Mouse (Mus musculus): ENCODE measurements around the gene Bbs5. TPM values are rescaled to one million over a fixed set of nuclear protein-coding genes. Genes with fewer than 3 reads are reported as not detected.

The Bbs5 gene
- polyA plus RNA-seq, 1 experiment from 2014 or later, result 17.2 TPM

- Histone ChIP-seq H3K27ac (no peak overlapping the region), H3K9me3 (no peaks in the 10 kb centered on the region), H3K4me3 (no peak overlapping the region), H3K36me3 (peaks cover 16% of the 10 kb centered on the region; the same call in 1 of the 2 replicates), H3K27me3 (ENCODE audit: insufficient read depth, poor library complexity, severe bottlenecking) (0 out of 2 replicates have a peak, but pooled peaks cover 2% of the 10 kb centered on the region), H3K4me1 (replicated peaks) (peaks cover 11% of the 10 kb centered on the region; the same call in 1 of the 2 replicates)
- WGBS, result 85% methylated on average over 5 of the region's 5 CpGs
- no peak for DNase-seq (ENCODE audit: low spot score)
Observed at GRCm38 (mm10) chr2:69714126-69714525, 67.2 kb downstream of the Bbs5 start.

- 0 out of 2 replicates have a peak, but pooled peaks cover 2% of the 10 kb centered on the region for H3K27me3 ChIP-seq (ENCODE audit: insufficient read depth, poor library complexity, severe bottlenecking)
- peaks cover 11% of the 10 kb centered on the region; the same call in 1 of the 2 replicates for H3K4me1 ChIP-seq (replicated peaks)
Observed at GRCm38 (mm10) chr2:69716483-69716882, 69.5 kb downstream of the Bbs5 start.

More at GRCm38 (mm10) chr2:69716483-69716882, 69.5 kb downstream of the Bbs5 start:
- WGBS, result 83% methylated on average over 3 of the region's 3 CpGs
- Histone ChIP-seq H3K4me3 (no peak overlapping the region), H3K9me3 (no peaks in the 10 kb centered on the region), H3K36me3 (no peaks in the 10 kb centered on the region), H3K27ac (no peak overlapping the region)
- no peak for DNase-seq (ENCODE audit: low spot score)

Other genes with a start within 250 kb of the Bbs5 start
- 1.8 and 2.0 TPM in 2 replicates for gene Lrp2, start 61.1 kb upstream of the Bbs5 start, polyA plus RNA-seq (2016; fragmentation: Nextera tagmentation; extraction: Ambion mirVana)
- 0.29 TPM in 2 replicates for gene Klhl41, start 22.9 kb downstream of the Bbs5 start, polyA plus RNA-seq (2016; fragmentation: Nextera tagmentation; extraction: Ambion mirVana)
- 14.5 and 17.7 TPM in 2 replicates for gene Fastkd1, start 66.3 kb downstream of the Bbs5 start, polyA plus RNA-seq (2016; fragmentation: Nextera tagmentation; extraction: Ambion mirVana)
- gene Ppig, start 75.4 kb downstream of the Bbs5 start, polyA plus RNA-seq (2016; fragmentation: Nextera tagmentation; extraction: Ambion mirVana), result 78.0 and 128 TPM in 2 replicates
- gene Ccdc173, start 142.4 kb downstream of the Bbs5 start, polyA plus RNA-seq (2016; fragmentation: Nextera tagmentation; extraction: Ambion mirVana), result 3.0 and 4.0 TPM in 2 replicates
- gene Phospho2, start 142.5 kb downstream of the Bbs5 start, polyA plus RNA-seq (2016; fragmentation: Nextera tagmentation; extraction: Ambion mirVana), result 28.3 and 30.4 TPM in 2 replicates
- gene Klhl23, start 174.8 kb downstream of the Bbs5 start, polyA plus RNA-seq (2016; fragmentation: Nextera tagmentation; extraction: Ambion mirVana), result 23.1 and 23.2 TPM in 2 replicates
- 215 and 355 TPM in 2 replicates for gene Ssb, start 214.4 kb downstream of the Bbs5 start, polyA plus RNA-seq (2016; fragmentation: Nextera tagmentation; extraction: Ambion mirVana)
- 39.0 and 45.9 TPM in 2 replicates for gene Mettl5, start 238.4 kb downstream of the Bbs5 start, polyA plus RNA-seq (2016; fragmentation: Nextera tagmentation; extraction: Ambion mirVana)